Mouse (Mus musculus) lung, postnatal 4 days (tissue): ENCODE data around the gene Wnt10a.
A peak's percentile ranks its signal among the peaks of the same experiment; 100 is the strongest.

Source experiments
- DNase-seq, 2 experiments: peaks; one replicate each; pipeline ENCODE4 v3.0.0; 2021

Gene Wnt10a

DNA sequence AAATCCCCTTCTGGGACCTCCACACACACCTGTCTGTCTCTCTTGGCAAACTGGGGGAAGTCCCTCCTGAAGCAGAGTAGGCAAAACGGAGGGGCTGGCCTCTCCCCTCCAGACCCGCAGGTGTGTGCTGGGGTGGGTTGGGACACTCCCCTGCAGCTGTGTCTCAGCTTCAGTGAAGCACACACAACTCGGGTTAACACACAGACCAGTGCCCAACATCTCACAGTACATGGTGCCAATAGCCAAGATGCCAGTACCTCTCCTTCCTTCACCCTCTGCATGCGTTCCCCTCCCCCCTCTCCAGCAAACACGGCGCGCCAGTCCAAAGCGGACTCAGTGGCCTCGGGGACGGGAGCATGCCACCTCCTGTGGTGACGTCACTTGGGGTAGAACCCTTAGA lies at the start of gene Wnt10a:
Gene Wnt10a (plus strand): TSS at position 268 of the 400 bp plus-strand sequence.
- DNase-seq = no peak

DNA sequence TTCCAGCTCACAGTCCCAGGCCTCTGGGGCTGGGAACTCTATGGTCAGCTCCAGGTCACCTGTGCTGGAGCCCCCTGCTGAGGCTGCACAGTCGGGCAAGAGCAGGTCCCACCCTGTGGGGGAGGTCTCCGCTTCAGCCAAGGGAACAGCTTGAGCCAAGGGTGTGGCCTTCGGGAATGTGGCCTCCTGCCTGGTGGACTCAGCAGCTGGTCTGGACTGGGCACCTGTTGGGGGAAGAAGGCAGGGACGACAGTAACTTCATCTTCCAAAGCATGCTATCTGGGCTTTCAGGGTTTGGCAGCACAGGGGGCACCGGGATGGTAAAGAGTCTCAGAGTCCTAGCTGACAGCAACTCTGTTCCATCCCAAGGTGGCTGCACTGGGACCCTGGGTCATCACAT lies 44.0 kb upstream of the Wnt10a start:
- peak in 1 of 2 experiments; percentile 44 for DNase-seq

DNA sequence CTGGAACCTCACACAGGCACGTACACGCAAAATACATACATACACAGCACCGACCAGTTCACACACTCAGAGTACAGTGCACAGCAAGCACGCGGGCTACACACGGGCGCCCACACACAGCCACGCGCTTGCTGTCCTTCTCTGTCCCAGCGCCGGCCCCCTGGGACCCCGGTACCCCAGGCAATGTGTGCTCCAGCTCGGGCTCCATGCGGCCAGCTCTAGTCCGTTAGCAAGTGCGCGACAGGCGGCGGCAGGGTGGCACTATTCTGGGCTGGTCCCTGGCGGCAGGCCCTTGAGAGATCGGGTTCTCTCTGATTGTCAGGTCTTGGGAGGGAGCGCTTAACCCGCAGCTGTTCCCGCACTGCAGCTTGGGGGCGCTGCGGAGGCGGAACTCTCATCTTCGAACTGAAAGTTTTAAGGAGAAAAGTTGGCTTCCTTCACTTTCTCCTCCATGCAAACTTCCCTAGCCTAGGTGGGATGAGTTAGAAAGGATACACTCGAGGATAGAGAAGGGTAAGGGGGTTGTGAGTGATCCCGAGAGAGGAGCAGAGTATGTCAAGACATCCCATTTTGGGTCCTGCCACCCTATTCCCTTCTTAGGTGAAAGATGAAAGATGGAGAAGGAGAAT lies 42.6 kb upstream of the Wnt10a start, which contains the start of gene Prkag3:
Gene Prkag3 (minus strand): TSS at position 579 of the 629 bp plus-strand sequence.
- peak; percentile 73 to 75 for DNase-seq

DNA sequence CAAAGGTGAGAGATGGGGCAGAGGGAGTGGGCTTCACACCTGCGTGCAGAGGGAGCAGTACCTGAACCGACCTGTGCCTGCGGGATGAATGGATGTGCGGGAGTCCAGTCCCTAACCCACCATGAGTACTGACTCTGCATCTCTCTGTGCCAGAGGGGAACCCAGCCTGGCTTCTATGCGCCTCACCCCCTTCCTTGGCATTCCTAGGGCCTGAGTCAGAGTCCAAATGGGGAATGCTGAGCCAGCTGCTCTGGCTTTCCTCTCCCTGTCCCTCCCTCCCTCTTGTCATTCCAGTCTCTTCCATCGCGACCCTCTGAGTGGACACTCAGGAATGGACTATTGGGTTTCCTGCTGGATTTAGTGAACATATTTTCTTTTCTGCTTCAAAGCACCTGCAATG lies 42.0 kb upstream of the Wnt10a start:
- DNase-seq = peak; percentile 71 to 82

DNA sequence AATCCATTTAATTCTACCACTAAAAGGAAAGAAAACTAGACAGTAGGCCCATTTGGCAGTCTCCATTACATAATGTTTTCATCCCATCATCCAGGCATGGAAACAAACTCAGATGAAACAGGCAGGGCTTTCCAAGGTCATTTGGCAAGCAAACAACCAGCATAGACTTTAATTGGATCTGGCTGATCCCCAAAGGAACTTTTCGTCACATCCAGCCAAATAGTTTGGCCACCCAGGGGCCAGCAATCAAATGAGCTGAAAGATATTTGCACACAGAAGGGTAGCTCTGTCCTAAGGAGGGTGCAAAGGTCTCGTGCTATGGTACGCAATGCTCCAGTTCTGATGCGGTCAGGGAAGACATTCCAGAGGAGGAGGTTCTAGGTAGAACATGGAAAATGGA lies 40.6 kb upstream of the Wnt10a start:
- no peak for DNase-seq

DNA sequence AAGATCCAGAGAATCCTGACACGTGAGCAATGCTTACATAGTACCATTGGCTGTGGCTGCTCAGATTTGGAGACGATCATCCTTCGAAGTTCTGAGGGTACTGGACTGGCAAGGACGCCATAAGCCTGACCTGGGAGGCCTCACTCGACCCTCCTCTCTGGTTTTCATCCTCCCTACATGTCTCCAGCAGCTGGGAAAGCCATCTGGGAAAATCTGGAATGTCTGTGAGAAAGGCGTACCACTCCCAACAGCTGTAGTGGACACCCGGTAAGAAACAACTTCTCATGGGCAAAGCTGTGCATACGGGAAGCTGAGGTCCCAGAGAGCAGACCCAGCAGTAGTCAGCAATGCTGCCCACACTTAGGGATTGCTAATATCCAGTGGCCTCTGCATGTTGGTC lies 39.2 kb upstream of the Wnt10a start:
- DNase-seq = no peak

DNA sequence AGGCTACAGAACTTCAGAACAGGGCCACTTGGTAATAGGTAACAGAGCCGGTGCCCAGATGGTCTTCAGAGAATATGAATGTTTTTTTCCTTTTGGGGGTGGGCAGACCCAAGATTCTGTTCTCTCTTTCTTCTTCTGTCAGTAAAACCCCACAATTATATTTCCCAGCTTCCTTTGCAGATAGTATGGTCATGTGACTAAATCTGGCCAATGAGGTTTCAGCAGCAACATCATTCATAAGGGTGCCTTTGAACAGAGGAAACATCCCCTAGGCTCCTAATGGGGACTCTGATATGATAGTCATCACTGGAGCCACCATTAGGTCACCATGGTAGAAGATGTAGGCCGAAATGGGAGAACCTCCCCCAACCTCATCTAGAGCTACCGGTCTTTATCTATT lies 38.5 kb upstream of the Wnt10a start:
- DNase-seq = no peak

DNA sequence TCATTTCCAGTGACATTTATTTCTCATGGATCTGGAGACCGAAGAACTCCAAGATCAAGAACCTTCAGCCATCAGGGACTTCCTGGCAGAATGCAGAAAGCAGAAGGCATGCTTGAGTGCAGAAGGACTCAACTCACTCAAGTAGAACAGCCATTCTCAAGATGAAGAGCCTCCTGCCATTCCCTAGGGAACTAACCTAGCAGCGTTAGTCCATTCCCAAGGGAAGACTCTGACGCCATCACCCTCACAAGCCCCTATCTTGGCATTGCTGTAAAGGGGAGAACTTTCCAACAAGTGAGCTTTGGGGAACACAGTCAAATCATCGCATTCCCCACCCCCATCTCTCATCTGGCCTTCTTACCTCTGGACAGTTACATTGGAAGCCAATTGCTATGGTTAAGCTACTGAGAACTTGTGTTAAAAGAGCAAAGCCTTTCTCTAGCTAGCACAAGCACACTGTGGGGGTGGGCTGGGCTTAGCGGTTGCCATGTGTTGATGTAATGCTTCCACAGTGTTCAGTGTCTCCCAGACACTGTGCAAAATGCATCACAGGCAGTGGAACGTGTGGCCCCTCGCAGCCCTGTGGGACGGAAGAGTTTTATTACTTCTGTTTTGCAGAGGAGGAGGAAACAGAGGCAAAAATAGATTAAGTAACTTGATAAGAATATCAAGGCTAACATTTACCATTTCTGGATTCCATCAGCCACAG lies 37.9 kb upstream of the Wnt10a start:
- no peak for DNase-seq

DNA sequence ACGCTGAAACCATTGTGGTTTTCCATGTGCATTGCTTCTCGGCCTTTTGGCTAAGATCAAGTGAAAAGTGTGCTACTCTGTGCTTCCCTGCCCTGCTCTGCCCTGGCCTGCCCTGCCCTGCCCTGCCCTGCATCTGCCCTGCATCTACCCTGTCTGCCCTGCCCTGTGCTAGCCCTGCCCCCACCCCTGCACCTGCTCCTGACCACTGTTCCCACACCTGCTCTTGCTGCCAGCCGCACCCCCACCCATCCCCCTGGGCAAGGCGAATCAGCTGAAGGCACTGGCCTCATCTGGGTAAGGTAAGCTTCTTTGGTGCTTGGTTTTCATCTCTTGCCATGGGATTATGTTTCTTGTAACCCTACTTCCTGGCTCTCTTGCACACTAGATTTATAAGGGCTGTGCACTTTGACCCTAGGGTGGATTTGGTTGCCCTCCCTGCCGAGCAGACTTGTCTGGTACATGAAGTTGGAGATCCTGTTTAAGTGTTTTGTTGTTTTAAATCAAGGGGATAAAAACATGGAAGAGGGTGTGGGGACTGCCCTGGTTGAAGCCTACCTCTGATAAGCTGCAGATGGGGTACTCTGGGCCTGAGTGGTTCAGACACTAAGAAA lies 37.0 kb upstream of the Wnt10a start:
- no peak for DNase-seq

DNA sequence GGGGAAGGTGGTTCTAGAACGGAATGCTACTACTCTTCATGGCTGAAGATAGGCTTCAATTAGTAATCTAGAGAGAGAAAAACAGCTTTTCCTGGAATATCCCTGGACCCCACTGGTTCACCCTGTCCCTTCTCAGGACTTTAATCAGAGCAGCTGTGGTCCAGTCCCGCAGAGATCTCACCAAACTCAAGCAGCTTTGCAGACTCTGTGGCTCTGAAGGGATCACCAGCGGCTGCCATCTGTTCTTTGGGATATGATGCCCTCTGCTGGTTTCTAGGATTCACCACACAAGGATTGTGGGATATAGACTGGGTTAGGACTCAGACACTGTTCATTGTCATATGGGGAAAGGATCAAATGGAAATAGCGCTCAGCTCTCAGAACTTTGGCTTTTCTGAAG lies 31.5 kb upstream of the Wnt10a start:
- DNase-seq = peak in 1 of 2 experiments; percentile 61

DNA sequence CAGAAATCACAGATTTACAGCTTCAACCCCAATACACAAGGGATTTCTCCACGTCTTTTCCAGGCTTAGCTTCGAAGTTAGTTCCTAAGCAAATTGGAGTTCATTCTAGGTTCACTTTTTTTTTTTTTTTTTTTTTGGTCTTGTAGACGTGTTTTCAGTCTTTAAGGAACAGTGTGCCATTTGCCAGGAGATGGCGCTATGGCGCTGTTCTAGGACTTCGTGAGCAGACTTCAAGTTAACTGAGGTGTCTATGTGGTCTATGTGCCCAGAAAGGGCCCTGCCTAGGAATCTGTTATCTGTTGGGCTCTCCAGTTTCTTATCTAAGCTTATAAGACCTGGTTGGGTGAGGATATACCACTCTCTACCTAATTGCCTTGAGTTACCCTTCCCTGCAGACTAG lies 28.2 kb upstream of the Wnt10a start:
- DNase-seq = peak; percentile 73 to 77

DNA sequence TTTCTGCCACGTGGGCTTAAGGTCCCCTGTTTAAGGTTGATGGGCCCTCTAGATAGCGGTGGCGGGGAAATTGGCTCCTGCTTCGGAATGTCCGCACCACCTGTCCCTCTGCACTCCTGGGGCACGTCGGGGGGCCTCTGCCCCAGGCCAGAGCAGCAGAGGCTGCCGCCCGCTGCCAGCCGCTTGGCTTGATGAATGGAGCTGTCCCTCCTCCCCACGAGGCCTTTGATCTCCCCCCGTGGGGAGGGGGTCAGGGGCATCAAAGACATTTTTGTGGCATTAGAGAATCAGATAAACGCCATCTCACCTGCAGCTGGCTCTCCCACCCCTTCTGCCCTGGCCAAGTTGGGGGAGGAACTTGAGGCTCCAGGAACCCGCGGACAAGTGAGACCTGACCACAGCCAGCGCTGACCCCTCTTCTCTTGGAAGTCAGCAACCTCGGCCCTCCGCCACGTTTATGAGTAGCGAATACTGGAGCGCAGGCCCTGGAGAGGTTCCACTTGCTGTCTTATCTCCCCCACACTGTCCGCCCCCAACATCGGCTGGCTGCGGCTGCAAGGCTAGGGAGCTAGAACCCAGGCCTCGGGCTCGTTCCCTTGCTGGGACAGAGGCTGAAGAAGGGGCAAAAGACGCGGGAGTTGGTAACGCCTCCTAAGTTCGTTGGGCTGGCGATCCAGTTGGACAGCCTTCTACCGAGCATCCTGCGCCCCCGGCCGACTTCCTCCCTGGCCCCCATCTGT lies 20.4 kb upstream of the Wnt10a start:
- DNase-seq = no peak

DNA sequence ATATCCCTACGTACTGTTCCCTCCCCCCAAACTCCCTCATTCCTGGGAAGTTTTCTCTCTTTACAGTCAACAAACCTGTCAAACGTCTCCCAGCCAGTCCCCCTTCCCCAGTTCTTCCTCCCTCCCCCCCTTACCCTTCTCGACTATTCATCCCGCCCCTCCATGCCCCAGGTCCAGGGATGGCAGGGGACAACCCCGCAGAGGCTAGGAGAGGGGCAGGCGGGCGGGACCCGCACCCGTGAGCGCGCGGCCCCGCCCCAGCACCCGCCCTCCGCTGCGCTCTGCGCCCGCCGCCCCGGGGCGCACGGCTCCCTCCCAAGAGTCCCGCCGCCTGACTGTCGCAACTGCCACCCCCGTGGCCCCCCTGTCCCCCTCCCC lies 19.9 kb upstream of the Wnt10a start:
- DNase-seq = no peak

DNA sequence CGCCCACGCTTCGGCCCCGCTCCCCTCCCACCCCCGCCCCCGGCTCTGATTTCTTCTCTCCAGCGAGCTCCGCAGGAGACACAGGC lies 19.6 kb upstream of the Wnt10a start, which contains the start of gene Wnt6:
Gene Wnt6 (plus strand): TSS at position 48 of the 86 bp plus-strand sequence.
- DNase-seq = no peak

DNA sequence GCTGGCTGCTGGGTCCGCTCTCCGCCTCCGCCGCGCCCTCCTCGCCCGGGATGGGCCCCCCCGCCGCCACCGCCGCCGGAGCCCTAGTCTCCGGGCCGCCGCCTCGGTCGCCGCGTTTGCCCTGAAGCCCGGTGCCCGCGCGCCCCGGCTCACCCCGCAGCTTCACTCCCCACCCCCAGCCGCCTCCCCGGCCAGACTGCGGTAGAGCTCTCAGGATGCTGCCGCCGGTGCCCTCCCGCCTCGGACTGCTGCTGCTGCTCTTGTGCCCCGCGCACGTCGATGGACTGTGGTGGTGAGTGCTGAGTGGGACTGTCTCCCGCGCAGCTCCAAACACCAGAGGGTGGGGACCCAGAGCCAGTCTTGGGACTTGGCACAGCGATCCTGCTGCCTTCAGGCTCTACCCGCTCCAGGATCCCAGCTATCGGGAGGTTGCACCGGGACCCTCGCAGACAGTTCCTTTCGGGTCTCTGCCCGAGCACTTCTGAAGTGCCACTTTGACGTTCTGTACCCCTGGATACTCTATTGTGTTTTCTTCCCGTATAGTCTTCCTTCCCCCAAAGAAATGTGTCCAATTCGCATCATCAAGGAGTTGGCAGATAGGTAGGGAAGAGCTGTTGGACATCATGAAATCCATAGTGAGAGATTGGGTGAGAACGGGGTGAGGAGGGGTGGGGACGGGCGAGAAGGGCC lies 19.2 kb upstream of the Wnt10a start:
- DNase-seq = peak in 1 of 2 experiments; percentile 53

DNA sequence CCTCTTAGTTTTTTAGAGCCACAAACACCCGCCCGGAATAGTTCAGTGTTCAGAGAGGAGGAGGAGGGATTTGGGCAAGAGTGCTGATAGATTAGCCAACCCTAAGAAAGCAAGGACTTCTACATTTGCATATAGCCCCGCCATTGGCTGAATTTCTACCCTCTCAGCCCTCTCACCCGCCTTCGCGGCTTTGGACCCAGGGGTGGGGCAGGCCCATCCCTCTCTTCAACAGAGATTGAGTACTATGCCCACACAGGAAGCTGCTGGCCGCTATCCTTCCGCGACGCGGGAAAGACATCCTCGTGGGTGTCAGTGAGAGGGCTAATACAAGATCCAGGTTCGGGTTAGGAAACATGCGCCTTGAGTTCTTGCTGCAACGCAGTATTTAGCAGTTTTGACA lies 18.2 kb upstream of the Wnt10a start:
- DNase-seq = peak; percentile 81 to 89

DNA sequence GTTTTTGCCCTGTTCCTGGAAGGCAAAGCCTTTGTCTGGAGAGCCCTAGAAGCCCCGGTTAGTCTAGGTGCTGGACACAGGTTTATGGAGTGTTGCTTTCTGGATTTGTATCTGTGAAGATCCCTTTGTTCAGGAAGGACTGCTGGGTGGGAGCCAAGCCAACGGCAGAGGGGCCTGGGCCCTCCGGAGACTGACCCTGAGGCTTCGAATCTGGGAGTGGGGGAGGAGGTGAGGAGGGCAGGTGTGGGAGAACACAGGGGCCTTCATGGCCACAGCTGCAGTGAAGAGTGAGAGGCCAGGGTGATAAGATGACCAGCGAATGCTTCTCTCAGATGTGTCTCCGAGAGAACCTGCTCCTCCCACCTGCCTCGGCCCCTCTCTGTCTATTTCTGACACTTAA lies 17.3 kb upstream of the Wnt10a start:
- DNase-seq = no peak

DNA sequence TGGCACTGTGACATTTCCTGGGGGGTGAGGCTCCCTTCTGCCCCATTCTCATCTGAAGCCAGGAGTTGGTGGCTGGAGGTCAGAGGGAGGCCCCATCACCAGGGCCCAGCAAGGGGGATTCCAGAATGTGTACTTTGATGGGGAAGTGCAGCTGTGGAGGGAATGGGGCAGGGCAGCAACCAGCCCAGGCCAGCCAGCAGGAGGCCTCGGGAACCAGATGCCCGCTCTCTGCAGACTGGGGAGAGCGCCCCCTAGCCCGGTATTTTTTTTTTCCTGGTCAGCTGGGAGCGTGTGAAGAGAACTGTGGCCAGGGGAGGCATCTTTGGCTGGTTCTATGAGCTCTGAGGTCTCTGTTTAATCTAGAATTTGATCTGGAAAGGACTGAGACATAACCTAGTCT lies 15.5 kb upstream of the Wnt10a start:
- DNase-seq = peak in 1 of 2 experiments; percentile 50

DNA sequence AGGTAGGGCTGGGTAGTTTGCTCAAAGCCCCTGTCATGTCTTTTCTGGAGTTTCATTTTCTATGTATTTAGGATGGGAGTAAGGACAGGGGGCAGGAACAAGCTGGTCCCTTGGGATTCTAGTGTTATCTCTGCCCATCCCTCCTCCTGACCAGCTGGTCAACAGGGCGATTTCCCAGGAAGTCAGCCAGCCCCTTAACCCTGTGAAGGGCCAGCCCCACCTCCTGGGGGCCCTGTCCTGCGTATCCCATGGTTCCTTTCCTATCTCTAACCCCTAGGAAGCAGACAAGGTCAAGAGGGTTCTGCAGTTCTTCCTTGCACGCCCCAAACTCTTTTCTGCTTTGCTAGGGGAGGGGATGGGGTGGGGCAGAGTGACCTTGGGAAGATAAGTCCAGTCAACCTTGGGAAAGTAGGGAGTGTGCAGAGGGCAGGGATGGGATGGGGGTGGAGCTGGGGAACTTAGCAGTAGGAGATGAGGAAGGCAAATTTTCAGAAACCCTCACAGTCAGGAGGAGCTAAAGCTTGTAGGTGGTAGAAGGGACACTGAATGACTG lies 12.3 kb upstream of the Wnt10a start:
- DNase-seq = no peak

DNA sequence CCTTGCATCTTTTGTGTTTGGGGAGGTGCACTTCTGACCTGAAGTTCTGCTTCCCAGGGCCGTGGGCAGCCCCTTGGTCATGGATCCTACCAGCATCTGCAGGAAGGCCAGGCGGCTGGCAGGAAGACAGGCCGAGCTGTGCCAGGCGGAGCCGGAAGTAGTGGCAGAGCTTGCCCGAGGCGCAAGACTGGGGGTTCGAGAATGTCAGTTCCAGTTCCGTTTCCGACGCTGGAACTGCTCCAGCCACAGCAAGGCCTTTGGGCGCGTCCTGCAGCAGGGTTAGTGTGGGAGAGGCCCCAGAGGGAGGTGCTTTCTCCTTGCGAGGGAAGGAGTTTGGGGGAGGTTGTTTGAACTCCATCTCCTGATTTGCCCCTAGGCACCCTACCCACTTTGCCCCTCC lies 9.3 kb upstream of the Wnt10a start:
- DNase-seq = peak; percentile 27 to 65

DNA sequence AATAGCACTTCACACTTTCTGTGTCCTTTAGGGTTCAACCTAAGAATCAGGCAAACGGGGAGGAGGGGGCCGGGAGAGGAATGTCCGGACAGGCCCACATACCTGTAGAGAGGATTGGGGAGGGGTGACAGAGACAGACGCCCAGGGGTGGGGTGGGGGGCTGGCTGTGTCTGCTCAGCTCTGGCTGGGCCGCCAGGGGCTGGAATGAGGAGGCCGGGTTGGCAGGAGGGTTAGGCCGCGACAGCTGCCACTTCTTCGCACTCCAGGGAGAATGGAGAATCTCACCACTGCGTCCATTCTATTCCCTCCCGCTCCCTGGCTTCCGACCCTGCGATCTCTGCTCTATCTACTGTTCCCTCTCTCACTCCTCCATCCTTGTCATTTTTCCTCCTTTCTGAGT lies 7.8 kb upstream of the Wnt10a start:
- DNase-seq = no peak

DNA sequence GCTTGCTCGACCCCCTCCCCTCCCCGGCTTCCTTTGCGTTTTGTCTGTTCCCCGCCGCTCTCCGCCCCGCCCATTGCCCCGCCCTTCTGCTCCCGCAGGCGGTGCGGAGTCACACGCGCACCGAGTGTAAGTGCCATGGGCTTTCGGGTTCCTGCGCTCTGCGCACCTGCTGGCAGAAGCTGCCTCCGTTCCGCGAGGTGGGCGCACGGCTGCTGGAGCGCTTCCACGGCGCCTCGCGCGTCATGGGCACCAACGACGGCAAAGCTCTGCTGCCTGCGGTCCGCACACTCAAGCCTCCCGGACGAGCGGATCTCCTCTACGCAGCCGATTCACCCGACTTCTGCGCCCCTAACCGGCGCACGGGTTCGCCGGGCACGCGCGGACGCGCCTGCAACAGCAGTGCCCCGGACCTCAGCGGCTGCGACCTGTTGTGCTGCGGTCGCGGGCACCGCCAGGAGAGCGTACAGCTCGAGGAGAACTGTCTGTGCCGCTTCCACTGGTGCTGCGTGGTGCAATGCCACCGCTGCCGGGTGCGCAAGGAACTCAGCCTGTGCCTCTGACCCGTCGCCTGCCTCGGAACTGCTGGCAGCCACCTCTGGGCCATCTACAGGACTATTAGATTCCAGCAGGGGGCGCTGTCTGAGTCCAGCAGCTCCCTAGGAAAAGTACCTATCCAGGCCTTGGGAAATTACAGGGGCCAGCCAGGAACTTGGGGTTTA lies 7.1 kb upstream of the Wnt10a start:
- peak; percentile 48 to 67 for DNase-seq

DNA sequence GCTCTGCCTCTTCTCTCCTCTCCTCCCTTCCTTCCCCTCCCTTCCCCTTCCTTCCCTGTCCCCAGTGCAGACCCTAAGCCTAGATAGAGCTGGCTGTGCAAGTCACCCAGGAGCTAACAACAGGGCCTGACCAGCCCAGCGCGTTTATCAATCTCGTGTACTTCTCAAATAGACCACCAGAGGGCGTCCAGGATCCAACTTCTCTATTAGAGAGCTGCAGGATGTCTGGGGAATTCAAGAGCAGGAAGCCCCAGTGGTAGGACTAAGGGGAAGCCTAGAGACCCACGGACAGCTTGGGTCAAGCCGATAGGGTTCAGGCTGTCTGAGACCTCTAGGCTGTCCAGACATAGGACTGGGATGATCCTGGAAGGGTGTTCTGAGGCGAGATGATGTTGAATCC lies 3.5 kb upstream of the Wnt10a start:
- peak; percentile 52 to 83 for DNase-seq
